Mouse (Mus musculus) gastrocnemius, adult 2 months (tissue): Measurements from ENCODE around the gene Slc25a45. TPM values are rescaled to one million over a fixed set of nuclear protein-coding genes. Genes with fewer than 3 reads are reported as not detected.

Source experiments
- DNase-seq: peaks from one replicate; pipeline ENCODE4 v3.0.0; 2022
- H3K27ac ChIP-seq: fragments of 200-600 bp; 2 replicates; pipeline ENCODE4 v1.8.1; 2022; ENCODE audit warnings: mild to moderate bottlenecking
- H3K4me3 ChIP-seq: fragments of 200-600 bp; 2 replicates; pipeline ENCODE4 v1.8.1; 2022; ENCODE audit warnings: mild to moderate bottlenecking, moderate library complexity
- CTCF ChIP-seq: fragments of 200-600 bp; IDR thresholded peaks from 2 replicates; pipeline ENCODE4 v1.8.1; 2022; ENCODE audit warnings: antibody characterized with exemption, mild to moderate bottlenecking, moderate library complexity
- intact Hi-C: fragments of 180-260 bp; cut with DNase I; formaldehyde crosslinking; loops from one replicate; pipeline ENCODE4 v1.15.1; 2025
- total RNA-seq, 2 experiments: library from RNA; stranded (reverse); gene quantifications; 2 replicates each; pipeline ENCODE4 v1.2.3; 2021

Gene Slc25a45
- total RNA-seq, 2 experiments from 2014 or later, result 0.79 to 0.84 TPM

DNA sequence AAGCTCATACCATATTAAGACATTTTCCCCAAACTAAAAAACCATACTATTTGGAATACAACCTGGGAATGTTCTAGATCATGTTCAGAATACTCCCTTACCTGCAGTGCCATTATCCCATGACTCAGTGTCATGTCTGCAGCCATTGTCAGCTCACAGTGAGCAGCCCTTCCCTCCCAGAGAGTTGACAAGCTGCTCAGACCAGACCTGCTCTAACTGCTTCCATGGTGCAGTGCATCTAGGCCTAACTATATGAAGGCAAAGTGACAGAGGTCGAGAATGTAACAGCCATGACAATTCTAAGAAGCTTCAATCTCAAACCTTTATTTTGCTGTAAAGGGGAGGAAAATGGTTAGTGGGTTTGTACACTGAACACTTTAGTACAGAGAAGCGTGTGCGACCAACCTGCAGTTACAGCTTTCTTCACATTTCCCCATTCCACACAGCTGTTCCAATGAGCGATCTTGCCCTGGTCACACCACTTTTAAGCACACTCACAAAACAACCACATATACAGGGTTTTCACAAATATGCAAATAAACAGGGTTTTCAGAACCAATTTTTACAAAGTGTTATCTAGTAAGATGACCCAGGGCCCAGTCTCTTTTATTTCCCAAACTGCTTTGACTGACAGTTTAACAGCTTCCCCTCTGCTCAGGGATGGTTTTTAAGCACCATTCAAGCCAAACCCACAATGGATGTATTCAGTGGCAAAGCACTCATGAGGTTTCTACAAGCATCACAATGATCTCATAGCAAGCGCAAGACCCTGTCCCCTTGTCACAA is 35.4 kb upstream of the Slc25a45 start:
- DNase-seq, result no peak
- TF ChIP-seq CTCF, result no peak
- peak overlapping the region; percentile 94 for H3K4me3 ChIP-seq
- peak overlapping the region; percentile 98 for H3K27ac ChIP-seq
- intact Hi-C loops, result loop anchor here (1.0 kb wide), 1 partner anchor 37 kb away; no protein-coding TSS in a partner anchor

DNA sequence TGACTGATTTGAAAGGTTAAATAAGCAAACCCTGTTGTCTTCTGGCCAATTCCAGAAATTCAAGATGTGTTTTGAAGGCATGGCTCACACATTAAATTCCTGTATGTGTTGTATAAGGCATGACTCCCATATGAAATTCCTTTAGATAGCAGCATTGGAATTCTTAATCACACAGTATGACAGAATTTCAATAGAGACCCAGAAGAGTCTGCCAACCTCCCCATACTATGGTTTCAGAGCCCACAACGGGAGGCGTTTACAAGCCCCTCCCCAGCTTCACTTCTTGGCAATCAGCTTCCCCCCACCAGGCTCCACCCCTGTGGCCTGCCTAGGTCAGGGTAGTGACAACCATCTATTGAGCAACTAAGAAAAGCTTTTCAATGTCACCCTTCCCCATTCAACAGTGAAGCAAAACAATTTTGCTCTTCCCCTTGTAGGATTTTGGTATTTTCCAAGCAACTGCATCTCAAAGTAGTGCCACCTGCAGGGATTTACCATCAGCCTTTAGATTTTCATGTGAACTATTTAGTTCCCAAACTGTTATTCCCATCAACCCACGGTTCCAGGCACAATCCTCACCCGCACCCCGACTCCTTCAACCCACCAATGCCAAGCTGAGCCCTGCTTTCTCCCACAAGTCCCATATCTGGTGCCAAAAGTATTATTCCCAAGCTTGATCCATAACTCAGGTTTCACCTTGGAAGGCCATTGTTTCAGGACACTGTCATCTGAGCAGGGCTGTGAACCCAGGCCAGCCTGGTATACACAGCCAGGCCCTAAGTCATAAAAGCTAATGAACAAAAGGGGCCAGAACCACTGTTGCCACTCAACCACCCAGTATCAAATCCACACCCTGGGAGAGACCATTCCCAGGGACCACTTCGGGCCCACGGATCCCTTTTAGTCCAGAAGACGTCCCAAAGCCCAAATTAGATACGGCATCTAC is 34.5 kb upstream of the Slc25a45 start:
- H3K4me3 ChIP-seq, result peak overlapping the region; percentile 94
- H3K27ac ChIP-seq, result peak overlapping the region; percentile 98
- intact Hi-C loops, result loop anchor here (1.0 kb wide), 1 partner anchor 38 kb away; no protein-coding TSS in a partner anchor
- peak; percentile 81 for DNase-seq
- TF ChIP-seq CTCF, result no peak

DNA sequence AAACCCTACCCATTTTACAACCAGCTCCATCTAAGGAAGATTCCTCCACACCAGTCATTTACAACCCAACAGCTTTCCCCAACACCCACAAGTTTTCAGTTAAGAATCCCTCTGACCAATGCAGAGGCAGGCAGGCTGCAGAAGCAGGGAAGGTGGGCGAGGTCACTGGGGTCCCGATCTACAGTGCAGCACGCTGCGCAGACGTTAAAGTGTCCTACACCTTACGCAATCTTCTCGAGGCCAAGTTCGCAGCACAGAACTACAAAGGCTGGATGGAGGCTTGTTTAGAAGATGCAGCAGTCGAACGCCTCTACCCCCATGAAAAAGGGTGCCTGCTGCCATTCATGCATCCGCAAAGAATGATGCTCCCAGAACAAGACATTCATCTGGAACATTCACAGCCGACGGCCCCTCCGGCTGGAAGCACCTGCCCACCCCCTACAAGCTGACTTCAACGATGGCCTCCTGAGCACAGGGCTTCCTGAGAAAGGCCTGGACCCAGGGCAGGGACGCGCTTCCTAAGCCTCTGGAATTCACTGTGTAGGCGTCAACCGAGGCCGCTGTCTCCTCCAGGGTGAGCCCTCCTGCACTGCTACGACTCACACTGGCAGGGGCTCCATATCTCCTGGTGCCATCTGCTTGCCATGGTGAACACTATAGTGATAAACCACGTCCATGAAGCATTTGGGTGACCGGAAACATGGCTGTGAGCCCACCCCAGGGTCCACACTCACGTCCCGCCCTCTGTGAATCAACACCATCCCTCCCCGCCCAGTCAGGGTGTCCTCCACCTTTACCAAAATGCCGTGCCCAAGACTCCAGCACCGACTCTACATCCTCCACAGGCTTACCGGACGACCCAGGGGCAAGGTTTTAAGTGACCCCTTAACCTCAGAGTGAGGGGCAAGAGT is 33.6 kb upstream of the Slc25a45 start:
- DNase-seq, result peak; percentile 70

DNA sequence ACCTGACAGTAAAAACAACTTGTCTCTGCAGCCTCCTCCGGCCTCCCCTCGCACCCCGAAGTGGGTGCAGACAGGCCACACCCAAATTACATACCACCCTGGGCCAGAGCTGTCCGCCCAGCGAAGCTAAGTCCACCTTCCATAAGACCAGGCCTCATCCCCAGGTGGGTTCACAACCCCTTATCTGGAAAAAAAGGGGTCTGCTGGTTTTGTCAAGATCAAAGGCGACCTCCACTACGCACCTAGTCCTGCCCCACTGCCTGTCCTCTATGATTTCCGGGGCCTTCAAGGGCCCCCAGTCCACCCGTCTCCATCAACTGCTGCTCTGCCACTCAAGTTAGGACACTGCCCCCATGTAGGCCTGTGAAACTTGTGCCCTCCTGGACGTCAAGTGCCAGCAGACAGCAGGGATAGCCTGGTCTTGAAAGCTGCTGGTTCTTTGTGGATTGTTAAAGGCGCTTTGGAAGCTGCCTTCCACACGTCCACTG is 32.7 kb upstream of the Slc25a45 start:
- intact Hi-C loops, result loop anchor here (1.0 kb wide), 1 partner anchor 42 kb away; no protein-coding TSS in a partner anchor

More for the DNA sequence above, 33.6 kb upstream of the Slc25a45 start:
- Histone ChIP-seq H3K4me3 (peak overlapping the region; percentile 94), H3K27ac (peak overlapping the region; percentile 98)
- intact Hi-C loops, result no loop called here
- TF ChIP-seq CTCF, result no peak

DNA sequence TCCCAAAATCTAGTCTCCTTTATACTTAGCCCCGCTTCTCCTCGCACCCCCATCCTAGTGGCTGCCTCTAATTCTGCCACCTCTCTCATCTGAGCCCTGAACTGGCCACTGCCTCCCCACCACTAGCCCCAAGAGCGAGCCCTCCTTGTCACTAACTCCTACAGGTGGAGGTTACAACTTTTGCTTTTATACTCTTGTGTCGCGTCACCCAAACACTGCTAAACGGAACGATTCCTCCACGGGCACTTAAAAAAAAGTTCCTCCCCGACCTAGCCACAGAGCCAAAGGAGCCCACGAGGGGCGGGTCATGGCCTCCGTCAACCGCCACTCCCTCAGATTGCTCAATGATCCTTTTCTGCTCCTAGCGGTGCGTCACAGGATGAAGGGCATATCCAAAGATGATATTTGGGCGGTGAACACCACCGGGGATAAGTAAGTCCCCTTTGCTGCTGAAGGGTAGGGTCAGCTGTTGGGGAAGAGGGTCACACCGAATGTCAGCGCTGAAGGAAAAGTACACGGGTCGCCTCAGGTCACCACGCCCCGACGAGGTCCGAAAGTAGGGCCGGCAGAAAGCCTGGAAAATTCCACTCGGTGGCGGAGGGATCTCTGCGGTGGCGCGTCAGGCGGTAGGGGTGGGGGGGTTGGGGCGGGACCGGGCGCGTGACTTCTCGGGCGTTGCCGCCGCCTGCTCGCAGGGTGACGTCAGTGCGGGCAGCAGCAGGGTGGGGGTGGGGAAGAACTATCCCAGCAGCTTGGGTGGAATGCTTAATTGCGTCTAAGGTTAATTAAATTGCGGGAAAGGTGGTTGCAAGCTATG is 32.1 kb upstream of the Slc25a45 start:
- TF ChIP-seq CTCF, result no peak
- Histone ChIP-seq H3K27ac (peak overlapping the region; percentile 98), H3K4me3 (peak overlapping the region; percentile 94)
- DNase-seq, result peak; percentile 98
- intact Hi-C loops, result loop anchor here (1.0 kb wide), 1 partner anchor 42 kb away; no protein-coding TSS in a partner anchor

More for the DNA sequence above, 32.7 kb upstream of the Slc25a45 start:
- Histone ChIP-seq H3K4me3 (peak overlapping the region; percentile 94), H3K27ac (peak overlapping the region; percentile 98)
- DNase-seq, result peak; percentile 59
- TF ChIP-seq CTCF, result no peak

DNA sequence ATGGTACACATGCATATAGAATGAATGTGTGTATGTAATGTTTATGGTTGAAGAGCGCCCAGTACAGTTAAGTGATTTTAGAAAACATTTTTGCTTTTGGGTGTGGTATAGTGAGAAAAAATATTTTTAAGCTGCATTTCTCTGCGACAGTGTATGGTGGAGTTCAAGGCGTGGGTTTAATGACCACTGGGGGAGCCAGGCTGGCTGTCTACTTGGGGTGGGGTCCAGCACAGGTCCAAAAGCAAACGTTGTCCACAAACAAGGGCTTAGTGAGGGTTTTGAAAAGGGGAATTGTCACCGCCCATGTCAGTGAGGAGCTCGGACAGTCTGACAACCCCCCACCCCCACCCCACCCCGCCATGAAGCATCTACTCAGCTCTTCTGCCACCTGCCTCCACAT is 31.5 kb upstream of the Slc25a45 start:
- intact Hi-C loops, result no loop called here
- peak overlapping the region; percentile 98 for H3K27ac ChIP-seq
- DNase-seq, result no peak
- H3K4me3 ChIP-seq, result peak overlapping the region; percentile 94
- TF ChIP-seq CTCF, result no peak

DNA sequence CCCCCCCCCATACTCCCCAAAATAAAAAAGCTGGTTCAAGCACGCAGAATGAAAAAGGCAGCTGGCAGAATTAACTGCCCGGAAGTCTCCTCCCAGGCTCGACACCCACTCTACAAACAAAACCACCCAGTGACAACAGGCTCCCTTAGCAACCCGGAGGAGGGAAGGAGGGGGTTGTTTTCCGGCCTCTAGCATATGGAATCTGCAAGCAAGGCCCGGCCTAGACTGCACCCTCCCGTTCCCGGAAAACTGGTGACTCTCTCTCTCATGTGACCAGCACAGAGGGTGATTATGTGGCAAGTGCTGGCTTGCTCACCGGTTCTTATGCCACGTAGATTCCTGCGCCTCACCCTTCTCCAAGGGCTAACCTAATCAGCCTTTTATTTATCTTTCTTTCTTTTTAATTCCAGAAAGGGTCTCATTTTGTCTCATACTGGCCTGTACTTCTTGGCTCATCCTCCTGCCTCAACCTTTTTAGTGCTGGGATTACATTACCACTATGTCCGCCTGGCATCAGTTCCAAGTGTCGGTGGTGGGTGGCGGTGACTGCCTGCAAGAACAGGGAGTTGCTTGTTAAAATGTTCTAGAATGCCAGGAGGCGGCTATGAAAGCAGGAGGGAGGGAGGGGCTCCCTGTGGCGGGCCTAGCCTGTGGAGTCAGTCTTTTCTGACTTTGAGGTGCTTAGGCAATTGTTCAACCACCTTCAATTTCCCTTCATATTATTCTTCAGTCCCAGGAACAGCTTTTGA is 30.9 kb upstream of the Slc25a45 start:
- intact Hi-C loops, result no loop called here
- peak overlapping the region; percentile 98 for H3K27ac ChIP-seq
- peak overlapping the region; percentile 94 for H3K4me3 ChIP-seq
- no peak for TF ChIP-seq CTCF
- peak; percentile 92 for DNase-seq

DNA sequence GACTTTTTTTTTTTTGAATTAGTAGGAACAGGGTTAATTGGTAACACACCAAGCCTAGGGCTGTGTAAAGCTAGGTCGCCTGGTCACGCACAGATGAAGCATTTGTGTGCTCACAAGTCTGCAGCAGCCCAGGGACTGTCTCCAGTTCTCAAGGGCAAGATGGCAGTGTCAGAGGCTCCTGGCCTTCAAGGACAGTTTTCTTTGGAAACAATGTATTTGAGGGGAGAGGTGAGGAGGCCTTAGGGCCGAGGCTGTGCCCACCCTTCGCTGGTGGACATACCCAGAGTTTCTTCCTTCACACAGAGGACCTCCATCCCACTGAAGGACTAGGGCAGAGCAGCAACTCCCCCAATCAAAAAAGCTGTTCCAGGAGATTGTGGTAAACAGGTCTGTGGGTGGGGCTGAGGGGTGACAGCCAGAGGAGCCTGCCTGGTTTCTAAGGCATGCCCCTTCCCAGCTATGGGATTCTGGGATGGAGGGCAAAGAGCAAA is 30.3 kb upstream of the Slc25a45 start:
- peak; percentile 70 for DNase-seq

DNA sequence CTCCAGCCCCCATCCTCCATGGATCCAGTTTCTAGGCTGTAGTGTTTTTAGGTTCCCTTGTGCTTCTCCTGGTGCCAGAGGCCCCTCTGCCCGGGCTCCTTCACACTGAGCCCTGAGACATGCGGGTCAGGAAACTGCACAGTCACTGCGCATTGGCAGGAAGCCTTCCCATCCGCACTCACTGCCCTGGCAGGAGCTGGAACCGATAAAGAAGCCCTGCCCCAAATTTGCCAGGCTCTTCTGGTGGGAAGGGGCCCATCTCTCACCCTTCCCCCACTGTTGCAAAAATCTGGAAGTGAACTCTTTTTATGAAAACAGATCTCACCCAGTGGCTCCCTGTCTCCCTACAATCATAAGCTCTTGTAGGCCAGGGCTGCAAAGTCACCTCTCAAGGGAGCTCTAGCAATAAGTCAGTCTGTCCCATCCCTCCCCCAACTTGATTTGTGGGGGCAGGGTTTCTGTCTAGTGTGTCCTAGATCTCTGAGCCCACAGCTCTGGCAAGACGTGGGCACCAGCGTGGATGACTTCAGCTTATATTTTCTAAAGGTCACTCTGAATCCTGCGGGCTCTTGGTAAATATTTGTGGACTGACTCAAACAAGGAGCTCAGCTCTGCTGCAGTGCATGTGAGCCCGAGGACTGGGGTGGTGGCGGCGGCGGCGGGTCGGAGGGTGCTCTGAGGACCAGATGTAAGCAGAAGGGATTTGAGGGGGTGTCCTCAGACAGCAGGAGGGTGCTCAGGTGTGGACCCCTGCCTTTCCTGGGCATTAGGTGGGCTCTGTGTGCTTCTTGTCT is 29.4 kb upstream of the Slc25a45 start:
- no peak for TF ChIP-seq CTCF
- peak; percentile 92 for DNase-seq
- peak overlapping the region; percentile 98 for H3K27ac ChIP-seq
- intact Hi-C loops, result no loop called here
- H3K4me3 ChIP-seq, result peak overlapping the region; percentile 94

More for the DNA sequence above, 30.3 kb upstream of the Slc25a45 start:
- Histone ChIP-seq H3K27ac (peak overlapping the region; percentile 98), H3K4me3 (peak overlapping the region; percentile 94)
- TF ChIP-seq CTCF, result no peak
- intact Hi-C loops, result no loop called here
